Mouse (Mus musculus) CH12.LX (cell line): Measurements from ENCODE around the gene Ucn2. TPM values are rescaled to one million over a fixed set of nuclear protein-coding genes. Genes with fewer than 3 reads are reported as not detected.

ENCODE experiments used
- DNase-seq: peaks from one replicate; pipeline ENCODE4 v3.0.0-alpha.2; 2013; ENCODE audit errors: extremely low read depth
- H3K27ac ChIP-seq: 2 replicates; pipeline ENCODE4 v1.5.1; 2012; ENCODE audit warnings: low read depth, mild to moderate bottlenecking, control low read depth, moderate library complexity; ENCODE audit not compliant: insufficient read depth
- H3K27me3 ChIP-seq: replicated peaks from 2 replicates; pipeline ENCODE3; 2012; ENCODE audit warnings: inconsistent platforms
- H3K36me3 ChIP-seq, 2 experiments: replicated peaks in 1 of 2; 2 replicates each; pipeline versions ENCODE3 to v1.6.1; 2012; ENCODE audit warnings: inconsistent platforms in 1 of 2, low read length in 1 of 2, mild to moderate bottlenecking in 1 of 2, mixed read lengths in 1 of 2, moderate library complexity in 1 of 2; ENCODE audit not compliant: control insufficient read depth in 1 of 2, insufficient read depth in 1 of 2
- H3K4me1 ChIP-seq, 2 experiments: 2 replicates each; pipeline ENCODE4 v1.6.1; 2012; ENCODE audit warnings: inconsistent platforms in 1 of 2, moderate library complexity in 1 of 2; ENCODE audit not compliant: insufficient read depth in 2 of 2, control insufficient read depth in 1 of 2
- H3K4me2 ChIP-seq: 2 replicates; pipeline ENCODE4 v1.6.1; 2012; ENCODE audit warnings: low read depth, mild to moderate bottlenecking, control low read depth; ENCODE audit not compliant: poor library complexity, insufficient read depth, severe bottlenecking
- H3K4me3 ChIP-seq, 3 experiments: fragments of 150-350 bp in 1 of 3; sonication (generic) in 1 of 3; replicated peaks in 1 of 3; 2 replicates each; pipeline versions ENCODE3 to v1.5.1; 2011 to 2012; ENCODE audit warnings: low read depth in 2 of 3, low read length in 2 of 3, mild to moderate bottlenecking in 2 of 3, moderate library complexity in 2 of 3, control low read depth in 1 of 3, improper control_type of control experiment in 1 of 3, inconsistent platforms in 1 of 3, mixed read lengths in 1 of 3; ENCODE audit not compliant: poor library complexity in 1 of 3
- H3K79me2 ChIP-seq: replicated peaks from 2 replicates; pipeline ENCODE4 v1.6.1; 2012; ENCODE audit warnings: mild to moderate bottlenecking, moderate library complexity; ENCODE audit not compliant: control insufficient read depth, poor library complexity, insufficient read depth, severe bottlenecking; ENCODE audit errors: extremely low read depth
- H3K9ac ChIP-seq: 2 replicates; pipeline ENCODE4 v1.6.1; 2012; ENCODE audit warnings: low read depth, mild to moderate bottlenecking, control low read depth, moderate library complexity; ENCODE audit not compliant: insufficient read depth
- H3K9me3 ChIP-seq: replicated peaks from 2 replicates; pipeline ENCODE3; 2012; ENCODE audit warnings: low read length, inconsistent platforms, mixed read lengths
- BHLHE40 ChIP-seq: IDR thresholded peaks from 2 replicates; pipeline ENCODE4 v1.6.1; 2011; ENCODE audit warnings: mild to moderate bottlenecking, low read depth, low read length, improper control_type of control experiment
- CHD1 ChIP-seq: IDR thresholded peaks from 2 replicates; pipeline ENCODE4 v1.6.1; 2012; ENCODE audit warnings: low read depth, low read length, improper control_type of control experiment, inconsistent platforms
- E2F4 ChIP-seq: IDR thresholded peaks from 2 replicates; pipeline ENCODE4 v1.6.1; 2011; ENCODE audit warnings: low read depth, low read length, improper control_type of control experiment; ENCODE audit not compliant: insufficient replicate concordance
- ELF1 ChIP-seq: IDR thresholded peaks from 2 replicates; pipeline ENCODE4 v1.6.1; 2014; ENCODE audit warnings: low read depth, mild to moderate bottlenecking, inconsistent platforms, low read length, improper control_type of control experiment
- HCFC1 ChIP-seq: IDR thresholded peaks from 2 replicates; pipeline ENCODE4 v1.6.1; 2012; ENCODE audit warnings: low read depth, mild to moderate bottlenecking, inconsistent platforms, low read length, improper control_type of control experiment
- IRF4 ChIP-seq: IDR thresholded peaks from 2 replicates; pipeline ENCODE4 v1.6.1; 2014; ENCODE audit warnings: low read depth, mild to moderate bottlenecking, inconsistent platforms, low read length, improper control_type of control experiment
- KAT2A ChIP-seq: IDR thresholded peaks from 2 replicates; pipeline ENCODE4 v1.6.1; 2012; ENCODE audit warnings: low read length, improper control_type of control experiment, inconsistent platforms; ENCODE audit not compliant: insufficient replicate concordance
- MAX ChIP-seq: IDR thresholded peaks from 2 replicates; pipeline ENCODE4 v1.6.1; 2011; ENCODE audit warnings: low read length, improper control_type of control experiment
- MEF2A ChIP-seq: IDR thresholded peaks from 2 replicates; pipeline ENCODE4 v1.6.1; 2014; ENCODE audit warnings: low read depth, mild to moderate bottlenecking, inconsistent platforms, low read length, improper control_type of control experiment, borderline replicate concordance
- MYC ChIP-seq: IDR thresholded peaks from 2 replicates; pipeline ENCODE4 v1.6.1; 2011; ENCODE audit warnings: low read depth, mild to moderate bottlenecking, improper control_type of control experiment, low read length
- NELFE ChIP-seq: IDR thresholded peaks from 2 replicates; pipeline ENCODE4 v1.6.1; 2011; ENCODE audit warnings: low read depth, low read length, improper control_type of control experiment
- RAD21 ChIP-seq: IDR thresholded peaks from 2 replicates; pipeline ENCODE4 v1.6.1; 2011; ENCODE audit warnings: low read depth, mild to moderate bottlenecking, low read length, improper control_type of control experiment, moderate library complexity
- SMC3 ChIP-seq: IDR thresholded peaks from 2 replicates; pipeline ENCODE4 v1.6.1; 2011; ENCODE audit warnings: low read depth, low read length, improper control_type of control experiment
- TCF12 ChIP-seq: IDR thresholded peaks from 2 replicates; pipeline ENCODE4 v1.6.1; 2014; ENCODE audit warnings: low read depth, mild to moderate bottlenecking, inconsistent platforms, low read length, improper control_type of control experiment
- UBTF ChIP-seq: IDR thresholded peaks from 2 replicates; pipeline ENCODE4 v1.6.1; 2012; ENCODE audit warnings: low read depth, mild to moderate bottlenecking, inconsistent platforms, low read length, improper control_type of control experiment, moderate library complexity
- ZKSCAN1 ChIP-seq: IDR thresholded peaks from 2 replicates; pipeline ENCODE4 v1.6.1; 2012; ENCODE audit warnings: low read depth, inconsistent platforms, low read length, improper control_type of control experiment, borderline replicate concordance
- ZNF384 ChIP-seq: IDR thresholded peaks from 2 replicates; pipeline ENCODE4 v1.6.1; 2012; ENCODE audit warnings: low read depth, low read length, improper control_type of control experiment, inconsistent platforms
- dilution Hi-C: fragments of 300-500 bp; cut with MboI; formaldehyde crosslinking; loops from 2 replicates; pipeline ENCODE4 v1.14.3; 2020; ENCODE audit warnings: low sequenced_read_pairs; ENCODE audit not compliant: extremely low pct_unique_long_range_greater_than_20kb, extremely low pct_ligation_motif_present
- in situ Hi-C: fragments of 300-500 bp; cut with MboI; formaldehyde crosslinking; loops from 3 replicates; pipeline ENCODE4 v1.14.3; 2019; ENCODE audit warnings: low sequenced_read_pairs, low pct_ligation_motif_present, low pct_unique_long_range_greater_than_20kb, mixed read lengths
- polyA plus RNA-seq: library from polyadenylated mRNA; unstranded; fragments of >175 nt; gene quantifications from 2 replicates; pipeline ENCODE4 v1.2.1, GENCODE M21; 2012; ENCODE audit warnings: low read depth; ENCODE audit not compliant: insufficient read length
- total RNA-seq, 2 experiments: library from RNA; depleted of rRNA; stranded (reverse); fragments of 300-350 nt in 1 of 2; fragments of >200 nt in 1 of 2; gene quantifications; 2 replicates each; pipeline ENCODE4 v1.2.3; 2012 to 2014

The Ucn2 gene
- total and polyA plus RNA-seq, 3 experiments: 0.40 TPM; not detected in 2

DNA sequence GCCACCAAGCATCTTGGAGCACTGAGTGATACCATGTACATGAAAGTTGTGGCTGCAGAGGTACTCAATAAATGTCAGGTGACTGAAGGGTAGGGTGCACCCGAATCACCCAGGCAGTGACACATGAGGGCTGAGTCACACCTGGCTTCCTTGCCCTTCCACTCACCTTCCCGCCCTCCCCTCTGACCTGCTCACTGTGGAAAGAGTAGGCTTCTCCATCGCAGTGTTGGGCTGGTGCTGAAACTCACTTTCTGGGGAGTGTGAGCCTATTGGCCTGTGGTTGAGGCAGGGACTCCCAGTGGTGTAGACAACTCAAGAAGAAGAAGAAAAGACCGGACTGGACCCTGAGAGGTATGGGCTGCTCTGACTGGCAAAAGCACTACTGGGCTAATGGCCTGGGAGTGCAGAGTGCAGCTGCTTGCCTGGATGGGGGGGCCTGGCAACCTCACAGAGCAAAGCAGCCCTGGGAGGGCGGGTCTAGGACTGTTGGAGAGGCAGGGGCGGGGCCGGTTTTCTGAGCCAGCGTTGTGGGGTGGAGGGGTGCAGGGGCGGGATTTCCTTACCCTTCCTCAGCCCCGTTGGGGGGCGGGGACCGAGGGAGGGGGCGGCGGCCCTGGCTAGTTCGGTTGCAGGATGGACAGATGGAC is 2.0 kb downstream of the Ucn2 start:
- Histone ChIP-seq H3K4me3 (no peak overlapping the region), H3K4me1 (peaks cover 12 to 44% of the 10 kb centered on the region in 2 experiments), H3K27ac (no peak overlapping the region), H3K9me3 (no peaks in the 10 kb centered on the region), H3K9ac (no peak overlapping the region), H3K4me2 (no peak overlapping the region), H3K27me3 (no peaks in the 10 kb centered on the region), H3K79me2 (no peaks in the 10 kb centered on the region), H3K36me3 (peaks cover 0 to 8% of the 10 kb centered on the region in 2 experiments)
- no peak for TF ChIP-seq MEF2A
- no peak for TF ChIP-seq CHD1
- TF ChIP-seq UBTF: no peak
- no peak for TF ChIP-seq NELFE
- TF ChIP-seq BHLHE40: no peak
- no peak for TF ChIP-seq RAD21
- no peak for TF ChIP-seq HCFC1
- in situ Hi-C loops (no loop called here), dilution Hi-C loops (no loop called here)
- no peak for DNase-seq

DNA sequence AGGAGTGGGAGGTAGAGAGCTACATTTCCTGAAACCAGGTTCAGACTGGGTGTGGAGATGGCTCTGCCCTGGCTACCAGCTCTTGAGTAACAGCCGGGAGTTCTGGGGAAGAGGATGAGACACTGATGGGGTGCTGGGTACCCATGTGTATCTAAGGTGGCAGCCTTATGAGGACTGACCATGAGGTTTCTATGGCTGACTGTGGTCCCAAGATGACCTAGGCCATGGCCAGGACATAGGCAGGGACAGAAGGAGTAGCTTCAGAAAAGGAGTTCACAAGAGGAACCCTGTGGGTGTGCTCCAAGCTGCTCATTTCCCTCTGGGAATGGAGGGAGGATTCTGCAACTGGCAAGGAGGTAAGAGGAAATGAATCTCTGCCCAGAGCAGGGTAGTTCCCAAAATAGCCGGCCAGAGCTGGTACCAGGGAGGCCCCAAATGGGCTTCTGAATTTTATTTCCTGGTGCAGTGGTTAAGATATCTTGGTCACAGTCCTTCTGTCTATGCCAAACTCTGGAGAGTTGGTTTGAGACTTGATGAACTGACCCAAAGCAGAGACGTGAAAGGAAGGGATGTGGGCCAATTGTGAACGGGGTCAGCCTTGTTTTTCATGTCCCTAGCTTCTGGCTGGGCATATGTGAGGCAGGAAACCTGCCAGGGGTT is 4.1 kb downstream of the Ucn2 start:
- H3K4me1 ChIP-seq: peaks cover 13 to 47% of the 10 kb centered on the region in 2 experiments
- dilution Hi-C loops: no loop called here

DNA sequence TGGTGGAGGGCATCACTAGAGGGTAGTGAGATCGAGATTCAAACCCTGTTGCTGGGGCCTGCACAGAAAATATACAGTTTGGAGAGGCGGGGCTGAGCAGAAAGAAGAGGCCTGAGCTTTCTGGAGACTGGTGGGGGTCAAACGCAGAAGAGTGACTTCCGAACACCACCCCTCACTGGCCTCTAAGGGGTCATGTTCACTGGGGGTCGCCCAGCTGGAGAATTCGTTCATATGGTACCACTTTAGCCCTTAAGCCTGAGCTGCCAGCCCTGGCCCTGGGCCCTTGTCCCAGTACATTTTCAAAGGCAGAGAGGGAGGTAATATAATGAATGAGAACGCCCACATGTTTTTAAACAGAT is 4.6 kb downstream of the Ucn2 start:
- no peaks in the 10 kb centered on the region for H3K79me2 ChIP-seq
- no peaks in the 10 kb centered on the region for H3K36me3 ChIP-seq
- no peak for DNase-seq
- 0 out of 2 replicates have a peak overlapping the region, but pooled peaks have one; percentile 99 for H3K4me2 ChIP-seq
- no peak overlapping the region for H3K27ac ChIP-seq
- in situ Hi-C loops: no loop called here
- H3K4me1 ChIP-seq: peaks cover 16 to 52% of the 10 kb centered on the region in 2 experiments
- H3K9ac ChIP-seq: peak overlapping the region; percentile 27; the same call in 1 of the 2 replicates
- no peak overlapping the region for H3K4me3 ChIP-seq
- no peaks in the 10 kb centered on the region for H3K9me3 ChIP-seq
- no peaks in the 10 kb centered on the region for H3K27me3 ChIP-seq
- dilution Hi-C loops: no loop called here
- TF ChIP-seq E2F4 (no peak), SMC3 (no peak), ZKSCAN1 (no peak), MYC (no peak)
- TF ChIP-seq, all 38 proteins: peak for 0

More for the DNA sequence above, 4.1 kb downstream of the Ucn2 start:
- in situ Hi-C loops: no loop called here
- Histone ChIP-seq H3K79me2 (no peaks in the 10 kb centered on the region), H3K9ac (0 out of 2 replicates have a peak overlapping the region, but pooled peaks have one; percentile 27), H3K36me3 (no peaks in the 10 kb centered on the region), H3K4me2 (0 out of 2 replicates have a peak overlapping the region, but pooled peaks have one; percentile 99), H3K27me3 (no peaks in the 10 kb centered on the region), H3K27ac (no peak overlapping the region), H3K9me3 (no peaks in the 10 kb centered on the region), H3K4me3 (no peak overlapping the region)
- TF ChIP-seq TCF12 (no peak), ELF1 (no peak), CHD1 (no peak), MYC (no peak), ZNF384 (no peak), KAT2A (no peak), MAX (no peak), IRF4 (no peak)
- DNase-seq: no peak
